Mouse (Mus musculus): Measurements from ENCODE around the gene Tmem184b.

The Tmem184b gene

GRCm38 (mm10) chr15:79344627-79345026 is 58.7 kb downstream of the Tmem184b start:
- in situ Hi-C loops (cut with MboI, MseI): no loop called here

- in situ Hi-C loops (cut with MboI, MseI): no loop called here
Observed at GRCm38 (mm10) chr15:79342641-79343337, 60.6 kb downstream of the Tmem184b start.

GRCm38 (mm10) chr15:79338978-79339377 is 64.4 kb downstream of the Tmem184b start:
- in situ Hi-C loops (cut with MboI, MseI): no loop called here

DNA sequence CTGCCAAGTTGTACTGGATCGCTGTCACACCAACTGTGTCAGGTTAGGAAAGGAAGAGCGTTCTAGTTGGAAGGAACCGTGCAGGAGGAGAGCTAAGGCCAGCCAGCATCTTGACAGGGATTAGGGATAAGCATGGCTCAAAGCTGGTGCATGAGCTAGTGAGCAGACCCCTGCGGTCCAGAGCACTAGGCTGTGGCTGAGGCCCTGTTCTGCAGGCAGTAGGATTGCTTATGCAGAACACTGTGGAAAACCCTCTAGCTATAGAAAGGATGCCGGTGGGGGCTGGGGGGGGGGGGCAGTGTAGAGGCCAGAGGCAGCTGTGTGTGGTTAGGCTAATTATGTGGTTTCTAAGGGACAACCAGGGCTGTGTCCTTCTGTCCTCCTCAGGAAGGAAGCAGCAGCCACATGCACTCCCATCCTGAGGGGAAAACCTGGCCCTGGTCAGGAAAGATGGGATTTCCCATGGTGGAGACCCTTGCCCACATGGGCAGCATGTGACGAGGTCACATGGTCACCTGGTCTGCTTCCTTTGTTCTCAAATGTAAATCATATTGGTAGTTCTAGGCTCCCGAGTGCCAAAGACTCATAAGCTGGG is 68.2 kb downstream of the Tmem184b start:
- in situ Hi-C loops (cut with MboI, MseI): no loop called here

DNA sequence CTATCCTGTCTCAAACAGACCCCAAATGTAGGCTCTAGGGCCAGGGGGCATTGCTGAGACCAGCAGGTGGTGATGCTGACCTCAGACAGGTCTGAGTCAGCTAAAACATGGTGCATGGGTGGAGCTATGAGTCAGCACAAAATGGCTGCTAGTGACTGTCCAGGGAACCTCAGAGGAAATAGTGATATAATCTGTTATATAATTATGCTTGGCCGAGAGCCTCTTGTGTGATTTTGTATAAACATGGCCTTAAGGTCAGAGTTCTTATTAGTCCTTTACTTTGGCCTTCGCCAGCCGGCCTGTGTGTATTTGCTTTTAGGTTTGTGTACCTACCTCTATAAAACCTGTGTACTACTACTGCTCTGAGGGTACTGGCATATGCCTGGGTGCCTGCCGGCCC is 70.0 kb downstream of the Tmem184b start:
- in situ Hi-C loops (cut with MboI, MseI): no loop called here

GRCm38 (mm10) chr15:79330521-79330920 is 72.8 kb downstream of the Tmem184b start:
- in situ Hi-C loops (cut with MboI, MseI): no loop called here

DNA sequence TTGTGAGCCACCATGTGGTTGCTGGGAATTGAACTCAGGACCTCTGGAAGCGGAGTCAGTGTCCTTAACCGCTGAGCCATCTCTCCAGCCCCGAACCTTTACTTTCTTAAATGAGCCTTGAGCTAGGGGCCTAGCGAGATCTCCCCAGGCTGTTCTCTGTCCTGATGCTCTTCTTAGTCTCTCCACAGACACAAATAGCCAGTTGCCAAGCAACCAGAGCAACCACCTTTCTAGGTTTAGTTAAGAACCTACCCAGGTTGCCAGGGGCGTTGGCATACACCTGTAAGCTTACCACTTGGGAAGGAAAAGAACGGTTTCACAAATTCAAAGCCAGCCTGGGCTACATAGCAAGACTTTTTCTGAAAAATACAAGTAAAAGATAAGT is 73.4 kb downstream of the Tmem184b start:
- in situ Hi-C loops (cut with MboI, MseI): no loop called here

DNA sequence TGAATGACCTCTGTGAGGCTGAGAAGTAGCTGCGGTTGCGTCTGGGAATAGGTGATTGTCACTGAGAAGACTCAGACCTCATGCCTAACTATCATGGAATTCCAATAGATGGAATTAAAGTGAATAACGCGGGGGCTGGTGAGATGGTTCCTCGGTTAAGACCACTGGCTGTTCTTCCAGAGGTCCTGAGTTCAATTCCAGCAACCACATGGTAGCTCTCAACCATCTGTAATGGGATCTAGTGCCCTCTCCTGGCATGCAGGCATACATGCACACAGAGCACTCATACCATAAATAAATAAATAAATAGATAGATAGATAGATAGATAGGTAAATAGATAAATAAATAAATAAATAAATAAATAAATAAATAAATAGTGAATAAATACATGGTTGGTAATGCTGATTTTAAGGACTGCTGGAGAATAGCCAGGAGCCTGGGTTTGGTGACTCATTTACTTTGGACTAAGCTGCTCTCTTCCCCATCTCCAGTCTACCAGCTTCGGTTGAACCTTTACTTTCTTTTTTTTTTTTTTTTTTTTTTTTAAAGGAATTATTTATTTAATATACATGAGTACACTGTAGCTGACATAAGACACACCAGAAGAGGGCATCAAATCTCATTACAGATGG is 73.9 kb downstream of the Tmem184b start:
- in situ Hi-C loops (cut with MboI, MseI): no loop called here

GRCm38 (mm10) chr15:79328939-79329275 is 74.5 kb downstream of the Tmem184b start:
- in situ Hi-C loops (cut with MboI, MseI): no loop called here

- in situ Hi-C loops (cut with MboI, MseI): no loop called here
Observed at GRCm38 (mm10) chr15:79328058-79328938, 75.1 kb downstream of the Tmem184b start, which contains the start of gene Pla2g6. Gene Pla2g6, minus strand, starts transcription at chr15:79328390.

- in situ Hi-C loops (cut with MboI, MseI): no loop called here
Observed at GRCm38 (mm10) chr15:79326971-79327961, 76.1 kb downstream of the Tmem184b start.

DNA sequence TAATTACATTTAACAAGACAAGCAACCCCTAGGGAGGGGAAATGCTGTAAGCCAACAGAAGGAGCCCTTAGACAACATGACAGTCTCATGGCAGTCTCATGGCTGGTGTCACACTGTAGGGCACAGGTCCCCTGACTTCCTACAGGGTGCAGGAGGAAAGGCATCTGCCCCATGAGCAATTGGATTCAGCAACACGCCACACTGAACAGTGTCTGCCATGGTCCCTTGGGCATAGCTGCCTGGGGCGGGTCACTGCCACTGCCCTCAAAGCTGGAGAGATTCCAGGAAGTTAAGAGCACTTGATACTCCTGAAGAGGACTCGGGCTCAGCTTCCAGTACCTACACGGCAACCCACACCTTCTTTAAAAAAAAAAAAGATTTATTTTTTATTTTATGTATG is 77.1 kb downstream of the Tmem184b start:
- in situ Hi-C loops (cut with MboI, MseI): no loop called here

DNA sequence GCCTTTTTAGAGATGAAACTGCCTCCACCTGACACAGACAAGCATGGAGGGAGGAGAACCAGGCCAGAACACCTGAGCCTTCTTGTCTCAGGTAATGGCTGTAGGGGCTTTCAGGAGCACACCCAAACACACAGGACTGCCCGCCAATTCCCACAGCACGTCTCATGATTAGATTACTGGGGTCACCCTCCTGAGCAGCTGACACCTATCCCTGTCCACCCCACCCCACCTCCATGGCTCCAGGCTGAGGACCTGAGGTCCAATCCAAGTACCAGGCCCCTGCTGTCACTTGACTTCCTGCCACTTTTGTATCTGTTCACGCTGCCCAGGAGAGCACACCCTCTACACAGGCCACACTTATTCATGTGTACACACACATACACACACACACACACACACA is 77.6 kb downstream of the Tmem184b start:
- in situ Hi-C loops (cut with MboI, MseI): no loop called here

- in situ Hi-C loops (cut with MboI, MseI): no loop called here
Observed at GRCm38 (mm10) chr15:79324373-79324772, 79.0 kb downstream of the Tmem184b start.

GRCm38 (mm10) chr15:79323791-79324155 is 79.6 kb downstream of the Tmem184b start:
- in situ Hi-C loops (cut with MboI, MseI): no loop called here

- in situ Hi-C loops (cut with MboI, MseI): no loop called here
Observed at GRCm38 (mm10) chr15:79322991-79323790, 80.2 kb downstream of the Tmem184b start.

- in situ Hi-C loops (cut with MboI, MseI): no loop called here
Observed at GRCm38 (mm10) chr15:79322281-79322990, 80.9 kb downstream of the Tmem184b start.

- in situ Hi-C loops (cut with MboI, MseI): no loop called here
Observed at GRCm38 (mm10) chr15:79321733-79322190, 81.6 kb downstream of the Tmem184b start.

GRCm38 (mm10) chr15:79313848-79314369 is 89.5 kb downstream of the Tmem184b start:
- in situ Hi-C loops (cut with MboI, MseI): no loop called here

Data from T-helper 2 cell (primary cell).